Mouse (Mus musculus) adrenal gland, adult 18-20 months (tissue): ENCODE data around the gene Susd1. TPM values are rescaled to one million over a fixed set of nuclear protein-coding genes. Genes with fewer than 3 reads are reported as not detected.

Experiments
- DNase-seq, 2 experiments: peaks; one replicate each; pipeline ENCODE4 v3.0.0; 2021 to 2022; ENCODE audit warnings: low spot score in 2 of 2
- long read RNA-seq, 2 experiments: library from polyadenylated mRNA; stranded (forward); transcript quantifications; one replicate each; pipeline ENCODE4 v2.0.0; 2021
- total RNA-seq, 2 experiments: library from RNA; stranded (reverse); gene quantifications; 1 replicate in 1 of 2; 2 replicates in 1 of 2; pipeline ENCODE4 v1.2.3; 2021

Susd1 gene
- total RNA-seq: 1 to 10 TPM; 3.8 to 4.7 TPM
- long read RNA-seq, experiment 1, partial matches to known transcripts: 0 of 2 reads
- long read RNA-seq, experiment 1, other reads (novel, unspliced or antisense): 1 of 2 reads
- long read RNA-seq, experiment 2, partial matches to known transcripts: 1 of 1 reads
- long read RNA-seq, experiment 2, other reads (novel, unspliced or antisense): 0 of 1 reads

GRCm38 (mm10) chr4:59437990-59438854, at the start of gene Susd1:
Susd1 (minus strand) TSS chr4:59438633.
- DNase-seq: peak; percentile 66 to 69

GRCm38 (mm10) chr4:59471306-59471705, 32.9 kb upstream of the Susd1 start:
- DNase-seq: no peak

GRCm38 (mm10) chr4:59465449-59465848, 27.0 kb upstream of the Susd1 start:
- no peak for DNase-seq

- no peak for DNase-seq
These were observed 26.2 kb upstream of the Susd1 start for GRCm38 (mm10) chr4:59464661-59465060.

- no peak for DNase-seq
These were observed 24.1 kb upstream of the Susd1 start for GRCm38 (mm10) chr4:59462494-59462893.

- DNase-seq: no peak
These were observed 22.8 kb upstream of the Susd1 start for GRCm38 (mm10) chr4:59461116-59461727.

GRCm38 (mm10) chr4:59459216-59459955, 21.0 kb upstream of the Susd1 start:
- no peak for DNase-seq

- peak; percentile 37 to 57 for DNase-seq
These were observed 19.5 kb upstream of the Susd1 start for GRCm38 (mm10) chr4:59457941-59458340.

- no peak for DNase-seq
These were observed 18.7 kb upstream of the Susd1 start for GRCm38 (mm10) chr4:59457091-59457490.

GRCm38 (mm10) chr4:59455465-59455864, 17.0 kb upstream of the Susd1 start:
- no peak for DNase-seq

GRCm38 (mm10) chr4:59454046-59454445, 15.6 kb upstream of the Susd1 start:
- DNase-seq: no peak

GRCm38 (mm10) chr4:59452503-59452933, 14.1 kb upstream of the Susd1 start:
- no peak for DNase-seq

GRCm38 (mm10) chr4:59450906-59451305, 12.5 kb upstream of the Susd1 start:
- DNase-seq: no peak

- DNase-seq: no peak
These were observed 11.9 kb upstream of the Susd1 start for GRCm38 (mm10) chr4:59450234-59450854.

GRCm38 (mm10) chr4:59447296-59447695, 8.9 kb upstream of the Susd1 start:
- DNase-seq: no peak

GRCm38 (mm10) chr4:59445516-59445915, 7.1 kb upstream of the Susd1 start:
- DNase-seq: no peak

GRCm38 (mm10) chr4:59444994-59445393, 6.6 kb upstream of the Susd1 start:
- DNase-seq: no peak

GRCm38 (mm10) chr4:59444085-59444484, 5.7 kb upstream of the Susd1 start:
- no peak for DNase-seq

GRCm38 (mm10) chr4:59441265-59441664, 2.8 kb upstream of the Susd1 start:
- no peak for DNase-seq

GRCm38 (mm10) chr4:59439960-59440359, 1.5 kb upstream of the Susd1 start:
- DNase-seq: no peak

GRCm38 (mm10) chr4:59439041-59439440, 608 bp upstream of the Susd1 start:
- DNase-seq: no peak
